Mouse (Mus musculus) brain, embryonic 14.5 days (tissue): ENCODE data around the gene Baiap3.

Source experiments
- CTCF ChIP-seq: fragments of 200-500 bp; IDR thresholded peaks from 2 replicates; pipeline ENCODE4 v1.5.1; 2012; ENCODE audit warnings: inconsistent platforms, mild to moderate bottlenecking, moderate library complexity, borderline replicate concordance; ENCODE audit not compliant: insufficient read depth, insufficient read length; ENCODE audit errors: extremely low read depth
- POLR2A ChIP-seq: fragments of 200-500 bp; IDR thresholded peaks from 2 replicates; pipeline ENCODE4 v1.6.1; 2012; ENCODE audit warnings: mild to moderate bottlenecking, inconsistent platforms, borderline replicate concordance; ENCODE audit not compliant: poor library complexity, insufficient read depth, insufficient read length, severe bottlenecking; ENCODE audit errors: extremely low read depth

DNA sequence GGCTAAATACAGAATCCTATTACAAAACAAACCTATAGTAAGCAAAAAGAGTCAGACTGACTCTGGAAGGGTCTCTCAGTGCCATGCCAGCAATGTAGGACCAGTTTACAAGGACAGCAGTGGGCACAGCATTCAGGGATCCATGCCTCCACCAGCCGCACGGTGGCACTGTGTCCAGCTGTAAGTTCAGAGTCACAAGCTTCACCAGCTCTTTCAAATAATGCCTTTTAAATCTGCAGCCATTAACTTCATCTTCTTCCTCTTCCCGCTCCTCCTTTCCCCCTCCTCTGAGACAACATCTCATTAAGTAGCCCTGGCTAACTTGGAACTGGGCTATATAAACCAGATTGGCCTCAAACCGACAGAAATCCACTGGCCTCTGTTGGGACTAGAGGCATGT is 32.7 kb upstream of the Baiap3 start:
- TF ChIP-seq CTCF (peak; percentile 80), POLR2A (no peak)
